Mouse (Mus musculus) hindbrain, embryonic 11.5 days (tissue): Measurements from ENCODE around the gene Chd8. TPM values are rescaled to one million over a fixed set of nuclear protein-coding genes. Genes with fewer than 3 reads are reported as not detected.
"Not testable (repeated sequence)": the region's sequence is repeated elsewhere in the genome, so short reads cannot be mapped to it uniquely, and the experiment has no call there.

Experiments
- ATAC-seq: fragments of 200-750 bp; cut with Nextera tagmentation; 2 replicates; pipeline ENCODE4 v1.8.0; 2017; ENCODE audit warnings: mild to moderate bottlenecking, moderate TSS enrichment, moderate library complexity; ENCODE audit not compliant: low FRiP score
- DNase-seq: peaks from one replicate; pipeline ENCODE4 v3.0.0-alpha.2; 2015; ENCODE audit warnings: low spot score
- H3K27ac ChIP-seq: fragments of 300-500 bp; sonication (generic); 2 replicates; pipeline ENCODE4 v1.5.1; 2014; ENCODE audit warnings: mild to moderate bottlenecking, low read depth, low read length
- H3K27me3 ChIP-seq: fragments of 300-500 bp; sonication (generic); 2 replicates; pipeline ENCODE4 v1.6.1; 2014; ENCODE audit warnings: mild to moderate bottlenecking, low read length, moderate library complexity, mixed read lengths; ENCODE audit not compliant: control insufficient read depth, insufficient read depth
- H3K36me3 ChIP-seq: fragments of 300-500 bp; sonication (generic); 2 replicates; pipeline ENCODE4 v1.6.1; 2014; ENCODE audit warnings: mild to moderate bottlenecking, low read length, moderate library complexity, mixed read lengths; ENCODE audit not compliant: control insufficient read depth, insufficient read depth
- H3K4me1 ChIP-seq: fragments of 300-500 bp; sonication (generic); replicated peaks from 2 replicates; pipeline ENCODE4 v1.6.1; 2014; ENCODE audit warnings: low read length, mixed read lengths; ENCODE audit not compliant: control insufficient read depth, insufficient read depth
- H3K4me2 ChIP-seq: fragments of 300-500 bp; sonication (generic); replicated peaks from 2 replicates; pipeline ENCODE4 v1.6.1; 2014; ENCODE audit warnings: mild to moderate bottlenecking, low read depth, low read length
- H3K4me3 ChIP-seq: fragments of 300-500 bp; sonication (generic); 2 replicates; pipeline ENCODE4 v1.5.1; 2014; ENCODE audit warnings: low read depth, low read length
- H3K9ac ChIP-seq: fragments of 300-500 bp; sonication (generic); 2 replicates; pipeline ENCODE4 v1.6.1; 2014; ENCODE audit warnings: low read depth, low read length
- H3K9me3 ChIP-seq: fragments of 300-500 bp; sonication (generic); 2 replicates; pipeline ENCODE4 v1.6.1; 2016; ENCODE audit warnings: low read length; ENCODE audit not compliant: control insufficient read depth
- WGBS: fragments of 180-500 bp; shearing (Covaris S2); extraction: QIAGEN DNeasy Blood & Tissue Kit; methylation state at CpG from one replicate; pipeline ENCODE4 v1.1.7; 2014; 5-methylcytosine and 5-hydroxymethylcytosine counted together
- polyA plus RNA-seq: library from polyadenylated mRNA; unstranded; fragments of >200 nt; fragmentation: Nextera tagmentation; extraction: Ambion mirVana; gene quantifications from 2 replicates; pipeline ENCODE4 v1.2.1, GENCODE M21; 2014

Gene Chd8
- polyA plus RNA-seq = 54.9 and 62.3 TPM in 2 replicates

DNA sequence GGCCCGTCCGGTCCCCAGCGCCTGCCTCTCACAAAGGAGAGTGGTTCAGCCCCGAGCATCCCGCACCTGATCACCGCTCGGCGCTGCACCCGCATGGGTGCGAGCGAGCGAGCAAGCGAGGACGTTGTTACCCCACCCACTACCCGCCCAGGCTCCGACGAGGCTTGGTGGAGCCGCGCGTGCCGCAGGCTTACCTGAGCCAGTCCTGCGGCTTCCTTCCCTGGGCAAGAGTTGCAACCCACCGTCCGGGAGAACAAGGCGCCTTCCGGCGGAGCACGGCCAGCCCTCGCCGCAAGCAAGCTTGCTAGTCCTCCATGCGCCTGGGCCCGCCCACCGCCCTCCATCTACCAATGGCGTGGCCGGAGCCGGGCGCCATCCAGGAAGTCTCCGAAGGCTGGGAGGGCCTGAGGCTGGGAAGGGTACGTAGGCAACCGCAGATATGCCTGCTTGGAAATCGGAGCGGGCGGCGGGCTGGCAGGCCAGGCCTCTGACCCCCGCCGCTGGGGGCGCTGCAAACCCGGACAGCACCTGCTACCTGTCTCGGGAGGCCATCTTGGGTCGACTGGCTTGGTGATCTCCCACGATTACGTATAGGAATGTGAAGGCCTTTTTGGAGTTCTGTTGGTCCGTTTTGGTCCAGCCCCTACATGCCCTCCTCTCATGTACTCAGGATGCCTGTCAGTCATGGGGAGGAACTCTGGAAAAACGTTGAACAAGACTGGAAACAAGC lies at the start of gene Chd8:
Gene Chd8 (minus strand): TSS at position 297 of the 730 bp plus-strand sequence.
- no peaks in the 10 kb centered on the region for H3K36me3 ChIP-seq
- peak within 1 kb of the TSS; percentile 75 for H3K9ac ChIP-seq
- H3K27ac ChIP-seq = peak within 1 kb of the TSS; percentile 66
- WGBS = under 1% methylated on average over 50 of the region's 54 CpGs
- H3K4me3 ChIP-seq = peak within 1 kb of the TSS; percentile 77
- peak; percentile 97 for DNase-seq
- ATAC-seq = peak; percentile 100
- H3K4me1 ChIP-seq = no peaks in the 10 kb centered on the region
- no peaks in the 10 kb centered on the region for H3K9me3 ChIP-seq
- peak within 1 kb of the TSS; percentile 76 for H3K4me2 ChIP-seq
- no peaks in the 10 kb centered on the region for H3K27me3 ChIP-seq

DNA sequence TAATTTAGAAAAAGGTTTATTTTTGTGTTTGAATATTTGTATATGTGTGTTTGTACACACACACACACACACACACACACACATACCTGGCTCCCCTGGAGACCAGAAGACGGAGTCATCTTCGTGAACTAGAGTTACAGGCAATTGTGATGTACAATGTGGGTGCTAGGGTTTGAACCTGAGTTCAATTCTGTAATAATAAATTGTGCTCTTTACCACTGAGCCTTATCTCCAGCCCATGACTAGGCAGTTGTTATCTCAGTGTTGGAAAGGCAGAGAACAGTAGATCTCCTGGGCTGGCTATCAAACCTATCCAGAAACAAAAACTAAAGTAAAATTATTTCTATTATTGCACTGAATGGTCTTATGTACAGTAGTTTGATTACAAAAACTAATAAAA lies 48.5 kb upstream of the Chd8 start:
- no peaks in the 10 kb centered on the region for H3K4me1 ChIP-seq
- 93% methylated on average over 2 of the region's 2 CpGs for WGBS

DNA sequence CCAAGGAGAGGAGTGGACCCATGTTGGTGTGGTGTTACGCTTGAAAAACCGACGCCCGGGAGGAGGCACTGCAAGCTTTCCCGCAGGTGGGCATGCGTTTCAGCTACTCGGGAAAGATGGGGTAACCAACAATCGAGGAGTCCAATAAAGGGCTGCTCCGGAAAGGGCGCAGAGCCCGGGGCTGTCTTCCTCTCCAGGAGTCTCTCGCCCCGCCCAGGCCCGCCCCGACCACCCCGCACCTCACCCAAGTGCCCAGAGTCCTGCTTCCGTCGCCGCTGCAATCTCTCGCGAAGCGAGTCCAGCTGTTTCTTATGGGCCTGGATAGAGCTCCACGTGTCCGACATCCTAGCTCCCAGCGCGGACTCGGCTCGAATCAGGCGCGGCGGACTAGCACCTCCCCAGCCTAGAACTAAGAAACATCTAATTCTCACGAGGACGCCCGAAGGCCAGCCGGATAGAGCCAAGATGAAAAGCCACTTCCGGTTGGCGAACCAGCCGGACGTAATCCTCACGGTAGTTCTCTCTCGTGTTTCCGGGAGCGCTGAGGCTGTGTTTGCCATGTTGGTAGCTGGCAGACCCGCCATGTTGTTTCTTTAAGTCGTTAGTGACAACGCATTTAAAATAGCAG lies 47.2 kb upstream of the Chd8 start, which contains the start of gene Mettl3:
Gene Mettl3 (minus strand): TSS at position 485 of the 628 bp plus-strand sequence.
- Histone ChIP-seq H3K9me3 (no peaks in the 10 kb centered on the region), H3K27me3 (no peaks in the 10 kb centered on the region), H3K4me2 (peak within 1 kb of the TSS; percentile 61), H3K4me1 (no peaks in the 10 kb centered on the region), H3K27ac (peak within 1 kb of the TSS; percentile 88), H3K4me3 (peak within 1 kb of the TSS; percentile 73), H3K9ac (peak within 1 kb of the TSS; percentile 73), H3K36me3 (no peaks in the 10 kb centered on the region)
- ATAC-seq (peak; percentile 96), DNase-seq (peak; percentile 93)
- WGBS = 0% methylated on average over 41 of the region's 46 CpGs

More for the DNA sequence above, 48.5 kb upstream of the Chd8 start:
- Histone ChIP-seq H3K27me3 (no peaks in the 10 kb centered on the region), H3K27ac (no peak overlapping the region), H3K4me3 (no peak overlapping the region), H3K9me3 (no peaks in the 10 kb centered on the region), H3K9ac (no peak overlapping the region), H3K36me3 (0 out of 2 replicates have a peak, but pooled peaks cover 2% of the 10 kb centered on the region), H3K4me2 (no peak overlapping the region)
- ATAC-seq (no peak), DNase-seq (no peak)

DNA sequence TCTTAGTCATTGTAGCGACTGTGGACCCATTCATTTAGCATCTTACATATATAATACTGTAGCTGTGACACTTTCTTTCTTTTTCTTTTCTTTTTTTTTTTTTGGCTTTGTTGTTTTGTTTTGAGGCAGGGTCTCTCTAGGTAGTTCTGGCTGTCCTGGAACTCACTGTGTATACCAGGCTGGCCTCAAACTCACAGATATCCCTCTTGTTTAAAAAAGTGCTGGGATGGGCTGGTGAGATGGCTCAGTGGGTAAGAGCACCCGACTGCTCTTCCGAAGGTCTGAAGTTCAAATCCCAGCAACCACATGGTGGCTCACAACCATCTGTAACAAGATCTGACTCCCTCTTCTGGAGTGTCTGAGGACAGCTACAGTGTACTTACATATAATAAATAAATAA lies 45.9 kb upstream of the Chd8 start:
- not testable (repeated sequence) for DNase-seq, H3K4me3 ChIP-seq, H3K27ac ChIP-seq, H3K9me3 ChIP-seq, ATAC-seq, H3K36me3 ChIP-seq, H3K27me3 ChIP-seq, H3K4me1 ChIP-seq, H3K4me2 ChIP-seq, H3K9ac ChIP-seq
- 90% methylated on average over 3 of the region's 3 CpGs for WGBS

DNA sequence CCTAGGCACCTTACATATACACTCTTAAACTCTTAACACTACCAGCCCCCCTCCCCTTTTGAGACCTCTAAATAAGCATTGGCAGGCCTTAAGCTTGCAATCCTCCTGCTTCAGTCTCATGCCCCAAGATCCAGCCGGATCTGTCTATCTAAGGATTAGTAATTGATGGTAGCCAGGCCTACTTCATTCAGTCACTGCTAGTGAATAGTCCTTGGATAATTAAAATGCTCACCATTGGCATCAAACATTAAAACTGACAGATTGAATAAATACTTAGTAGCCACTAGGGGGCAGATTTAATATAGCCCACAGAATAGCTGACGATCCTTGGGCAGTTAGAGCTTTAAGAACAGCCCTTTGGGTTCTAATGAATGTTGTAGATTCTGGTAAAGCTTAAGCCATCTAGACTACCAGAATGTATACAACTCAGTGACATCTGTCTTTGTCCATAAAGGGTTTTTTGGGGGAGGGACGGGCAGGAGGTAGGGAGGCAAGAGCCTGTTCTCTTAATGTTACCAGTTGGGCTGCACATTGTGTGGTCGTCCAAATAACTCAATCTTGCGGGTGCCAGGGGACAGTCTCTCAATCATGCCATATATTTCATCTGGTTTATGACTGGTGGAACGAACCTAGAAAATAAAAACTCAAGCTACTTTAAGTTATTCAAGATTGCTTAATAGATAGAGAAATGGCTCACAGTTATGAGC lies 38.1 kb upstream of the Chd8 start:
- ATAC-seq = peak; percentile 63; the same call in 1 of the 2 replicates
- no peaks in the 10 kb centered on the region for H3K27me3 ChIP-seq
- no peak overlapping the region for H3K27ac ChIP-seq
- no peaks in the 10 kb centered on the region for H3K4me1 ChIP-seq
- WGBS = 76% methylated on average over 6 of the region's 6 CpGs
- no peaks in the 10 kb centered on the region for H3K9me3 ChIP-seq
- peak; percentile 55 for DNase-seq
- H3K36me3 ChIP-seq = peaks cover 6% of the 10 kb centered on the region; the same call in 1 of the 2 replicates
- H3K4me2 ChIP-seq = no peak overlapping the region
- no peak overlapping the region for H3K9ac ChIP-seq
- H3K4me3 ChIP-seq = no peak overlapping the region

DNA sequence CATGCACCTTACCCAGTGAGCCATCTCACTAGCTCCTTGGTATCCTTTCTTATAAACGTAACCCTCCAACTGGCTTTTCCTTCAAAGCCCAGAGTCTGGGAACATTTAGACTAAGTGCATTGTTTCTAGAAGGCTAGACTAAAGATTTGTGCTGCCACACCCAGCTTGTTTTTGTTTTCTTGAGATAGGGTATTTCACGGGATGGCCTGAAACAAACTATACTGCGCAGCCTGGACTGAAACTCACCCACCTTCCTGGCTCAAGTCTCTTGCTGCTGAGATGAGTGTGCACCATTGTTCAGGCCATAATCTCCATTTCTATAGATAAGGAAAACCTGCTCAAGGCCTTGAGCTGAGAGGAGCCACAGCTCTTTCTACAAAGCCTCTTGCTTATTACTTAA lies 26.6 kb upstream of the Chd8 start:
- no peaks in the 10 kb centered on the region for H3K27me3 ChIP-seq
- no peak overlapping the region for H3K27ac ChIP-seq
- ATAC-seq = no peak
- no peak overlapping the region for H3K4me2 ChIP-seq
- H3K4me1 ChIP-seq = peaks cover 3% of the 10 kb centered on the region; the same call in 1 of the 2 replicates
- no peaks in the 10 kb centered on the region for H3K9me3 ChIP-seq
- no peak for DNase-seq
- H3K36me3 ChIP-seq = peaks cover 12% of the 10 kb centered on the region
- H3K4me3 ChIP-seq = no peak overlapping the region
- WGBS = 91% methylated on average over 3 of the region's 3 CpGs
- no peak overlapping the region for H3K9ac ChIP-seq

DNA sequence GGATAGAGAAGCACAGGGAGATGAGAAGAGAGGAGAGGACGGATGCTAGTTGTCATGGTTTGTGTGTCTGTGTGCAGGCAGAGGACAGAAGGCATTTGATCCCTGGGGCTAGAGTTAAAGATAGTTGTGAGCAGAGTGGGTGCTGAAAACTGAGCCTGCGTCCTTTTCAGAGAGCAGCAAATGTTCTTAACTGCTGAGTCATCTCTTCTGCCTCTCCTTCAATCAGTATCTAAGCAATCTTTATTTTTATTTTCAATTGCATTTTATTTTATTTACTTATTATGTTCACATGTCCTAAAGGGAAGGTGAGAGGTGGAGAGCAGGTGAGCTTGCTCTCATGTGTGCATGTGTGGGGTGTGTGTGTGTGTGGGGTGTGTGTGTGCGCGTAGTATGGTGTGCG lies 26.0 kb upstream of the Chd8 start:
- no peaks in the 10 kb centered on the region for H3K27me3 ChIP-seq
- H3K4me2 ChIP-seq = no peak overlapping the region
- WGBS = over 99% methylated on average over 5 of the region's 5 CpGs
- H3K9me3 ChIP-seq = no peaks in the 10 kb centered on the region
- no peak for DNase-seq
- no peak for ATAC-seq
- H3K9ac ChIP-seq = no peak overlapping the region
- peaks cover 3% of the 10 kb centered on the region; the same call in 1 of the 2 replicates for H3K4me1 ChIP-seq
- H3K4me3 ChIP-seq = no peak overlapping the region
- peaks cover 12% of the 10 kb centered on the region for H3K36me3 ChIP-seq
- H3K27ac ChIP-seq = no peak overlapping the region

DNA sequence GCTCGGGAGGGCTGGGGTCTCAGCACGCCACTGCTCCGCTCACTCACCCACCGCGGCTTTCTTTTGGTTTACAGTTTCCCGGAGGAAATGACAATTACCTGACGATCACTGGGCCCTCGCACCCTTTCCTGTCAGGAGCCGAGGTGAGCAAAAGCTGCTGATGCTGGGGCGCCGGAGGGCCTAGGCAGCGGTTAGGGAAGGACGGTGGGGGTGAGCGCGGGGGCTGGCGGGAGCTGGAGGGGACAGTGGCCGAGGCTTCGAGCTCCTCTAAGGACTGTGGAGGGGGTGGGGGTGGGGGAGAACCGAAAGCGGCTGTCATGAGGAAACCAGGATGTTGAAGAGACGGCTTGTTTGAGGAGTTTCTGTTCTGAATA lies 22.2 kb upstream of the Chd8 start:
- under 1% methylated on average over 19 of the region's 21 CpGs for WGBS
- Histone ChIP-seq H3K9ac (peak overlapping the region; percentile 86), H3K27me3 (no peaks in the 10 kb centered on the region), H3K9me3 (no peaks in the 10 kb centered on the region), H3K36me3 (no peaks in the 10 kb centered on the region), H3K4me1 (peaks cover 3% of the 10 kb centered on the region; the same call in 1 of the 2 replicates), H3K4me2 (peak overlapping the region; percentile 59), H3K4me3 (peak overlapping the region; percentile 91), H3K27ac (peak overlapping the region; percentile 75)
- ATAC-seq (peak; percentile 50; the same call in 1 of the 2 replicates), DNase-seq (no peak)
